Mouse (Mus musculus): ENCODE results near the gene Aqp3. TPM values are rescaled to one million over a fixed set of nuclear protein-coding genes. Genes with fewer than 3 reads are reported as not detected.
"Not testable (repeated sequence)": the region's sequence is repeated elsewhere in the genome, so short reads cannot be mapped to it uniquely, and the experiment has no call there.

The Aqp3 gene
- polyA plus RNA-seq, 1 experiment from 2014 or later, result 4.1 TPM

- Histone ChIP-seq H3K4me3 (ENCODE audit: low read depth, low read length) (no peak overlapping the region), H3K9ac (ENCODE audit: low read depth, low read length) (no peak overlapping the region), H3K27ac (ENCODE audit: low read depth, low read length) (no peak overlapping the region), H3K27me3 (replicated peaks; ENCODE audit: control insufficient read depth, insufficient read depth, low read length) (no peaks in the 10 kb centered on the region), H3K9me3 (ENCODE audit: control insufficient read depth) (no peaks in the 10 kb centered on the region), H3K4me2 (replicated peaks; ENCODE audit: low read depth) (no peak overlapping the region), H3K4me1 (replicated peaks; ENCODE audit: control insufficient read depth, insufficient read depth, low read length) (no peaks in the 10 kb centered on the region), H3K36me3 (ENCODE audit: control insufficient read depth, insufficient read depth) (no peaks in the 10 kb centered on the region)
- ATAC-seq, result no peak
- 72% methylated on average over 16 of the region's 16 CpGs for WGBS
- no peak for TF ChIP-seq CTCF (IDR thresholded peaks at IDR 0.05; ENCODE audit: low read depth)
Measured at GRCm38 (mm10) chr4:41087459-41088298, 10.3 kb downstream of the Aqp3 start.

DNA sequence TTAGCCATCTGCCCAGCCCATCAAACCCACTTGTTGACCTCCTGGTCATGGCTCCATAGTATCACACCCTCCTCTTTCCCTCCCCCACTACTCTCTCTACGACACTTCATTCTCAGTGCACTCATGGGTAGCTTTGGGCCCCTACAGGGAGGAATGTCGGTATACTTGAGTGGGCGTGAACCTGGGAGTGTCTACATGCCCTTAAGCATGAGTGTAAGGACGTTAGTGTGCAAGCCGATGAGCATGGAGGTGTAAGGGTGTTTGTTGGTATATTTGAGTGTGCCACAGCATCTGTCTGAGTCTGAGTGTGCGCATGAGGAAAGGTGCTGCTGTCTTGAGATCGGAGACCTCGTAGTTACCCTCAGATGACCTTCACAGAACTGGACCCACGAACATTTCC is 11.0 kb downstream of the Aqp3 start:
- Histone ChIP-seq H3K9ac (ENCODE audit: low read depth, low read length) (no peak overlapping the region), H3K4me2 (replicated peaks; ENCODE audit: low read depth) (no peak overlapping the region), H3K27ac (ENCODE audit: low read depth, low read length) (no peak overlapping the region), H3K4me1 (replicated peaks; ENCODE audit: control insufficient read depth, insufficient read depth, low read length) (no peaks in the 10 kb centered on the region), H3K9me3 (ENCODE audit: control insufficient read depth) (no peaks in the 10 kb centered on the region), H3K27me3 (replicated peaks; ENCODE audit: control insufficient read depth, insufficient read depth, low read length) (no peaks in the 10 kb centered on the region), H3K36me3 (ENCODE audit: control insufficient read depth, insufficient read depth) (no peaks in the 10 kb centered on the region), H3K4me3 (ENCODE audit: low read depth, low read length) (no peak overlapping the region)
- TF ChIP-seq CTCF (IDR thresholded peaks at IDR 0.05; ENCODE audit: low read depth), result no peak
- WGBS, result 67% methylated on average over 9 of the region's 9 CpGs
- ATAC-seq, result no peak

DNA sequence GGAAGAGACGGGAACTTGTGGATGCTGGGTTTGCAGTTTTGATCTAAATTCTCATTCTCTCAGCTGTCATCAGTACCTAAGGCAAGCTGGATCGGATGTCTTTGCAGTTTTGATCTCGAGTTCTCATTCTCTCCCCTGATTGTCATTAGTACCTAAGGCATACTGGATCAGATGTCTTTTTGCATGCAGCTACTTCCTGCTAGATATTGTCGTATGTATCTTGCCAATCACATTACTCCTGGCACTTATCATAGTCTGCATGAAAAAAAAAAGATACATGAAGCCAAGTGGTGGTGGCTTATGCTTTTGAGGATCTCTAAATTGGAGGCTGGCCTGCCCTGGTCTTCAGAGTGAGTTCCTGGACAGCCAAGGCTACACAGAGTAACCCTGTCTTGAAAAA is 13.2 kb downstream of the Aqp3 start:
- H3K9me3 ChIP-seq (ENCODE audit: control insufficient read depth), result no peaks in the 10 kb centered on the region
- no peak overlapping the region for H3K9ac ChIP-seq (ENCODE audit: low read depth, low read length)
- no peaks in the 10 kb centered on the region for H3K36me3 ChIP-seq (ENCODE audit: control insufficient read depth, insufficient read depth)
- H3K4me1 ChIP-seq (replicated peaks; ENCODE audit: control insufficient read depth, insufficient read depth, low read length), result no peaks in the 10 kb centered on the region
- no peak overlapping the region for H3K4me2 ChIP-seq (replicated peaks; ENCODE audit: low read depth)
- no peaks in the 10 kb centered on the region for H3K27me3 ChIP-seq (replicated peaks; ENCODE audit: control insufficient read depth, insufficient read depth, low read length)
- WGBS, result 83% methylated on average over 4 of the region's 4 CpGs
- no peak overlapping the region for H3K27ac ChIP-seq (ENCODE audit: low read depth, low read length)
- no peak overlapping the region for H3K4me3 ChIP-seq (ENCODE audit: low read depth, low read length)
- no peak for ATAC-seq
- TF ChIP-seq CTCF (IDR thresholded peaks at IDR 0.05; ENCODE audit: low read depth), result no peak

DNA sequence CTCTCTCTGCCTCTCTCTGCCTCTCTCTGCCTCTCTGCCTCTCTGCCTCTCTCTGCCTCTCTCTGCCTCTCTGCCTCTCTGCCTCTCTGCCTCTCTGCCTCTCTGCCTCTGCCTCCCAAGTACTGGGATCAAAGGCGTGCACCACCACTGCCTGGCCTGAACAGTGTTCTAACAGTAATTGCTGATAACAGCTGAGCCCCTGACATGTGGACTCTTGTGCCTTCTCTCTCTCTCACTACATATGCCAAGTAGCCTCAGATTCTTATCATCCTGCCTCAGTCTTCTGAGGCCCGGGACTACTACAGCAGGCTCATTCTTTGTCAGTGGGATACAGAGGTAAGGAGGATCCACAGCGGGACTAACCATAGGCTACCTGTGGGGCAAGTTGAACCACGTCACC is 15.2 kb downstream of the Aqp3 start:
- 52% methylated on average over 4 of the region's 4 CpGs for WGBS
- not testable (repeated sequence) for H3K4me2 ChIP-seq (replicated peaks; ENCODE audit: low read depth)

GRCm38 (mm10) chr4:41081733-41082132 is 16.2 kb downstream of the Aqp3 start:
- no peak for ATAC-seq
- Histone ChIP-seq H3K4me2 (replicated peaks; ENCODE audit: low read depth) (no peak overlapping the region), H3K9me3 (ENCODE audit: control insufficient read depth) (no peaks in the 10 kb centered on the region), H3K36me3 (ENCODE audit: control insufficient read depth, insufficient read depth) (no peaks in the 10 kb centered on the region), H3K27ac (ENCODE audit: low read depth, low read length) (no peak overlapping the region), H3K9ac (ENCODE audit: low read depth, low read length) (no peak overlapping the region), H3K4me3 (ENCODE audit: low read depth, low read length) (no peak overlapping the region), H3K27me3 (replicated peaks; ENCODE audit: control insufficient read depth, insufficient read depth, low read length) (no peaks in the 10 kb centered on the region), H3K4me1 (replicated peaks; ENCODE audit: control insufficient read depth, insufficient read depth, low read length) (no peaks in the 10 kb centered on the region)
- WGBS, result 75% methylated on average over 5 of the region's 5 CpGs
- no peak for TF ChIP-seq CTCF (IDR thresholded peaks at IDR 0.05; ENCODE audit: low read depth)

More for the DNA sequence above, 15.2 kb downstream of the Aqp3 start:
- not testable (repeated sequence) for H3K9me3 ChIP-seq (ENCODE audit: control insufficient read depth); H3K27me3 ChIP-seq (replicated peaks; ENCODE audit: control insufficient read depth, insufficient read depth, low read length); H3K4me3 ChIP-seq (ENCODE audit: low read depth, low read length); ATAC-seq; H3K9ac ChIP-seq (ENCODE audit: low read depth, low read length); H3K4me1 ChIP-seq (replicated peaks; ENCODE audit: control insufficient read depth, insufficient read depth, low read length); H3K27ac ChIP-seq (ENCODE audit: low read depth, low read length); H3K36me3 ChIP-seq (ENCODE audit: control insufficient read depth, insufficient read depth)

DNA sequence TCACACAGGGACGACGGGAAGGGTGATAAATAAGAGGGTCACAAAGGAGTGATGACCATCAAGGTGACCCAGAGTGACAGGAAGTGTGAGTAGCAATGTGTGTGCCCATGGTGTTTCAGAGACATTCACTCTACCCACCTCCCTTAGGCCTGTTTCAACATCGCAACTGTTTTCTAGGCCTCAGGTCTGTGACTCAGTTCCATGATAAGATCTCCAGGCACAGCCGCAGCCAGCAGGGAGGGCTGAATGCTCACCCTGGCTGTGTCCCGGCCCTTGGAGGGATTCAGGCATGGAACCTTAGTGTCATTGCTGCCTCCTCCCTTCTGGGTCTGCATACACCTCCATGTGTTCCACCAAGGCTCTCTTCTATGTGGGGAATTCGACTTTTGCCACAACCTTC is 19.3 kb downstream of the Aqp3 start:
- H3K4me1 ChIP-seq (replicated peaks; ENCODE audit: control insufficient read depth, insufficient read depth, low read length), result no peaks in the 10 kb centered on the region
- no peak overlapping the region for H3K4me2 ChIP-seq (replicated peaks; ENCODE audit: low read depth)
- 57% methylated on average over 6 of the region's 6 CpGs for WGBS
- H3K36me3 ChIP-seq (ENCODE audit: control insufficient read depth, insufficient read depth), result no peaks in the 10 kb centered on the region
- no peak for ATAC-seq
- no peak overlapping the region for H3K4me3 ChIP-seq (ENCODE audit: low read depth, low read length)
- no peak for TF ChIP-seq CTCF (IDR thresholded peaks at IDR 0.05; ENCODE audit: low read depth)
- H3K9me3 ChIP-seq (ENCODE audit: control insufficient read depth), result no peaks in the 10 kb centered on the region
- no peak overlapping the region for H3K9ac ChIP-seq (ENCODE audit: low read depth, low read length)
- no peaks in the 10 kb centered on the region for H3K27me3 ChIP-seq (replicated peaks; ENCODE audit: control insufficient read depth, insufficient read depth, low read length)
- H3K27ac ChIP-seq (ENCODE audit: low read depth, low read length), result no peak overlapping the region

Data from intestine, postnatal 0 days (tissue).